Mouse (Mus musculus): ENCODE measurements at regions not wholly inside any gene's neighbourhood (a gene's known extent, or its start where the extent isn't known, plus 50 kb on each side); places are given as distances from the start of the nearest gene placed in this dataset.
A peak's percentile ranks its signal among the peaks of the same experiment; 100 is the strongest.

GRCm38 (mm10) chr2:166272190-166272543, 116.7 kb upstream of the Sulf2 start:
- DNase-seq (ENCODE audit: low spot score) = no peak

GRCm38 (mm10) chr2:166271373-166272189, 116.1 kb upstream of the Sulf2 start:
- DNase-seq (ENCODE audit: low spot score) = no peak

GRCm38 (mm10) chr2:166270007-166270406, 114.5 kb upstream of the Sulf2 start:
- DNase-seq (ENCODE audit: low spot score) = no peak

GRCm38 (mm10) chr2:166266915-166267314, 111.5 kb upstream of the Sulf2 start:
- no peak for DNase-seq (ENCODE audit: low spot score)

- DNase-seq (ENCODE audit: low spot score) = peak; percentile 39
Observed at GRCm38 (mm10) chr2:166266507-166266906, 111.0 kb upstream of the Sulf2 start.

GRCm38 (mm10) chr2:166264756-166265155, 109.3 kb upstream of the Sulf2 start:
- DNase-seq (ENCODE audit: low spot score) = no peak

GRCm38 (mm10) chr2:166261799-166262198, 106.3 kb upstream of the Sulf2 start:
- DNase-seq (ENCODE audit: low spot score) = no peak

GRCm38 (mm10) chr2:166261065-166261464, 105.6 kb upstream of the Sulf2 start:
- no peak for DNase-seq (ENCODE audit: low spot score)

- DNase-seq (ENCODE audit: low spot score) = no peak
Observed at GRCm38 (mm10) chr2:166258771-166259180, 103.3 kb upstream of the Sulf2 start.

GRCm38 (mm10) chr2:166257666-166258065, 102.2 kb upstream of the Sulf2 start:
- DNase-seq (ENCODE audit: low spot score) = no peak

- DNase-seq (ENCODE audit: low spot score) = no peak
Observed at GRCm38 (mm10) chr2:166256193-166256592, 100.7 kb upstream of the Sulf2 start.

GRCm38 (mm10) chr2:166254581-166254980, 99.1 kb upstream of the Sulf2 start:
- no peak for DNase-seq (ENCODE audit: low spot score)

- DNase-seq (ENCODE audit: low spot score) = no peak
Observed at GRCm38 (mm10) chr2:166252107-166252506, 96.6 kb upstream of the Sulf2 start.

- DNase-seq (ENCODE audit: low spot score) = no peak
Observed at GRCm38 (mm10) chr2:166251421-166251820, 96.0 kb upstream of the Sulf2 start.

GRCm38 (mm10) chr2:166250571-166250970, 95.1 kb upstream of the Sulf2 start:
- DNase-seq (ENCODE audit: low spot score) = no peak

- no peak for DNase-seq (ENCODE audit: low spot score)
Observed at GRCm38 (mm10) chr2:166249338-166249950, 94.0 kb upstream of the Sulf2 start.

GRCm38 (mm10) chr2:166246401-166247189, 91.1 kb upstream of the Sulf2 start:
- DNase-seq (ENCODE audit: low spot score) = no peak

- DNase-seq (ENCODE audit: low spot score) = no peak
Observed at GRCm38 (mm10) chr2:166245219-166245618, 89.8 kb upstream of the Sulf2 start.

- DNase-seq (ENCODE audit: low spot score) = no peak
Observed at GRCm38 (mm10) chr2:166242786-166243521, 87.5 kb upstream of the Sulf2 start.

- DNase-seq (ENCODE audit: low spot score) = no peak
Observed at GRCm38 (mm10) chr2:166241310-166241709, 85.8 kb upstream of the Sulf2 start.

- DNase-seq (ENCODE audit: low spot score) = no peak
Observed at GRCm38 (mm10) chr2:166240056-166240455, 84.6 kb upstream of the Sulf2 start.
